Mouse (Mus musculus) embryo, embryonic 11 days (tissue): ENCODE data around the gene Crebzf.

Experiments
- DNase-seq: peaks from one replicate; pipeline ENCODE4 v3.0.0-alpha.2; 2015

The Crebzf gene

DNA sequence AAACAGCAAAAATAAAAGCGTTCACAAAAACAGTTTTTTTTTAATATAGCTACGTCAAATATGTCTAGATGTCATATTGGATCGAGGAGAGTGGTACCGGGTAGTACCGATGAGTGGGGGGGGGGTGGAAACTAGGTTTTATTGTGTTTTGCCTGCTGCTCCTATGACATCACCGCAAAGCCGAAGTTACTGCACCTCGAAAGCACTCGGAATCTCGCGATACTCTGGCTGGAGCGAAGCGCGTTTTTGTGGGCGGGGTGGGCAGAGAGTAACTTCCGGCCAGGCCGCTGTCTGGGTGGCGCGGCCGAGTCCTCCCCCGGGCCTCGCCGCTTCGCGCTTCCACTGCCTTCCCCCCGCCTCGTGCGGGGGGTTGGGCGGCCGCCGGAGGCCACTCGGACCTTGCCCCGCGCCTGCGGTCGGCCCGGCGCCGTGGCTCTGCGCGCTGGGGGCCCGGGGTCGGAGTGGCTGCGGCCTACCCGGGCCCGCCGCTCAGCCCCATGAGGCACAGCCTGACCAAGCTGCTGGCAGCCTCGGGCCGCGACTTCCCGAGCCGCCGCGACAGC lies at the start of gene Crebzf:
Gene Crebzf (plus strand): TSS at position 212 of the 563 bp plus-strand sequence.
- DNase-seq = peak; percentile 100

DNA sequence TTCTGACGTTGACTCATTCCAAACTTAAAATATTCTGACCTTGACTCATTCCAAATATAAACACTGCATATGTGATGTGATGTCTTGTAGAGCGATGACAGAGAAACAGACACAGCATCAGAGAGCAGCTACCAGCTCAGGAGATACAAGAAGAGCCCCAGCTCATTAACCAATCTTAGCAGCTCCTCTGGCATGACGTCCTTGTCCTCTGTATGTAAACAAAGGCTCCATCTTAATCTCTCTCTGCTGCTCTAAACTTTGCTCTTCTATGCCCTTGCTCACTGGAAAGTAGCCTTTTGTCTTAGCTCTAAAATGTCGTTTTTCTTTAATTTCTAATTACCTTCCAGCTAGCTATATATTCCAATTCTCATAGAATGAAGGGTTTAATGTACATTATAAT lies 47.5 kb upstream of the Crebzf start:
- no peak for DNase-seq

DNA sequence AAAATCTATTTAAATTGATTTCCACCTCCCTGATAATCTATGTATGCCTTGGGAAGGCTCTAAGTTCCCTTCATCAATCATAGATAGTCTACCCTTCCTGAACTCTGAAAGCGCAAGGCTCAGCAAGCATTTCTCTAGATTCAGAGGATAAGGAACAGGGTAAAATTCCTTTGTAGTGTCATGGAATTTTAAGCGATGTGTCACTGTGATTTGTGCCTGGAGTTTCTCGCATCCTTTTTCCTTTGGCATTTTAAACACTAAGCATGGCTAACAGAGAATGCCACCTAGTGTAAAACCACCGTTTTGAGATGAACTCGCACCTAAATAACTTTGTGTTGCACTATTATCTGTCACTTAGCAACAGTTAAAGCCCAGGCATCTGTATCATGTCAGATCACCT lies 46.6 kb upstream of the Crebzf start:
- no peak for DNase-seq

DNA sequence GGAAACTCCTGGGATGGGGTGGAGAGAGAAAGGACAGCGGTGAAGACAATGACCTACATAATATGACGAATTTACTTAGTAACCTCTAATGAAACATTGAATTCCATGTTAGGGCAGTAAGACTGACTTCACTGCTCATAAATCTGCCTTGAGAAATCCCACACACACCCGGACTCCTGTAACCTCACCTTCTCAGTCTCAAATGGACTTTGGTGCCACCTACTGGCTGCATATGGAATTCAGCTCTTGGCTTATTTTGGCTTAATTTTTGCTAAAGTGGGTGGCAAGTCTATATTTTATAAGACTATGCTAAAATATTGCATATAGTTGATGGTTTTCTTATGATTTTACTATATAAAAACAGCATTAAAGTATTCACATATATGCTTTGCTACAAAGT lies 32.6 kb upstream of the Crebzf start:
- DNase-seq = peak; percentile 72

DNA sequence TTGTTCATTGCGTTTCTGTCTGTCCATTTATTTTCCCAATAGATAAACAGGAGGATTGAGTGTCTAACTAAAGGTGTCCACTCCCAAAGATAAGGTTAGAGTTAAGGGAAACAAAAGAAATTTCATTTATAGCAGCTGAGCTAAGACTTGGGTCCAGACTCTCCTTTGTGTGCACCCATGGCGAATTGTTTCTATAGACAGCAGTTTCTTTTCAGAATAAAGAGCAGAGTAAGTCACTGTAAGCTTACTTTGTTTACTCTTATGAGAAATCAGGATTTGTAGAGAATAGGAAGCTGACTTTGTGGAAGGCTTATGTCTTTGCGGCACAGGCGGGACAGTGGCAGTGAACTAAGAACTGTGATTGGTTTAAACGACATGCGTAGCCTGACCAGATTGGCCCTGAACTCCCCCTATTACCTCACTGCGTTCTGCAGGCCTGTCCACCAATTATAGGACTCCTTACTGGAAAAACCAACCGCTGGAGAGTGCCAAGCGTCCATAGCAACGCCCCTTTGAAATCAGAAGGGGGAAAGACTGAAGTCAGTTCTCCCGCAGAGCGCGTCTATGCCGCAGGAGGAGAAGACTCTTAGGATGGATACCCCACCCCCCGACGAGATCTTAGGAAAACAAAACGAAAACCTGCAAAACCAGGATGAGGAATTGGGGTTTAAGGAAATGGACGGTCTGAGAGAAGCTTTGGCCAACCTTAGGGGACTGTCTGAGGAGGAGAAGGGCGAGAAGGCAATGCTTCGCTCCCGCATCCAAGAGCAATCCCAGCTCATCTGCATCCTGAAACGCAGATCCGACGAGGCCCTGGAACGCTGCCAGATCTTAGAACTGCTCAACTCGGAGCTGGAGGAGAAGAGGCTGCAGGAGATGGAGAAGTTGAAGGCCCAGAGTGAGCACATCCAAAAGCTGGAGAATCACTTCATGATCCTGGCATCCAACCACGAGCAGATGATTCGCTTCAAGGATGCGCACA lies 16.2 kb upstream of the Crebzf start, which contains the start of gene Ccdc89:
Gene Ccdc89 (plus strand): TSS at position 558 of the 982 bp plus-strand sequence.
- DNase-seq = peak; percentile 88

DNA sequence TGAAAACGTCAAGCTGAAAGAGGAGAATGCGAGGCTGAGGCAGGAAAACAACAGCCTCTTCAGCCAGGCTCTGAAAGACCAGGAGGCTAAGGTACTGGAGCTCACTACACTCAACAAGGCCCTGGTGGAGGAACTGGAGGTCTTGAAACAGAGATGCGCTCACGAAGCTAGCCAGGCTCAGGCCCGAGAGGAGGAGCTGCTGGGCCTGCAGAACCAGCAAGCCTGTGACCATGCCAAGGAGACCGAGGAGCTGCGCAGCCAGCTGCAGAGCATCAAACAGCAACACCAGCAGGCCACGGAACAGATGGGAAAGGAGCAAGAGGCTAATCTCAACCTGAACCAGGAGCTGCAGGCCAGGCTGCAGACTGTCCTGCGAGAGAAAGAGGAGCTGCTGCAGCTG lies 15.5 kb upstream of the Crebzf start:
- DNase-seq = no peak

DNA sequence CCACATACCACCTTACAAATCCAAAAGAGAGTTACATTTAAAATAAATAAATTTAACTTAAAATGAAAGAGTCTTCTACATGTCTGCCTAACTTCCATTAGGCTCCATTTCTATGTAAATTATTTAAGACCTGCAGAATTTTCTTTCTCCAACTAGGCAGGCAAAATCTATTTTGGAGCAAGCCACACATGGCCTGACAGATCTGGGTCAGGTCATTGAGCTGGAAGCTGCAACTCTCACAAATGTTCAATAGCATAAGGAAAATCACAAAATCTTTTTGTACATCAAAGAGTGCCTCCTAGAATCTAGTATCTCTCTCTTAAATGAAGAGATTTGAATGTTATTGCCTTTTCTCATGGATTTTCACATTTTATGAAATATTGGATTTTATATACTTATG lies 10.3 kb upstream of the Crebzf start:
- no peak for DNase-seq

DNA sequence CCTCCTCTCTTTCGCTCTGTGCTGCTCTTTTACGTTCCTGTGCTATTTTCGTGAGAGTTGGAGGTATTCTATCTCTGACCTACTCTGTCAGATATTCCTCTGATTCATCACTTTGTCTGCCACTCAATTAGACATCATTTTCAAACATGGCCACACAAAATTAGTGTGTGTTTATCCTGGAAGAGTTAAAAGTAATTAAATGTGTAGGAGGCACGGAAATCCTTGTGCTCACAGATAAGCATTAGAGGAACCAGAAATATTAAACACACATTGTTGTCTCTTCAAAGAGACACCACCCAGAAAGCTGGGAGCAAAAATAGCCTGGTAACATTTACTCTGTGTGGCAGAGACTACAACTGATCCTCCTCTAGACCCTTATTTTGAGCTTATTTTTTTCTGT lies 2.5 kb upstream of the Crebzf start:
- DNase-seq = no peak

DNA sequence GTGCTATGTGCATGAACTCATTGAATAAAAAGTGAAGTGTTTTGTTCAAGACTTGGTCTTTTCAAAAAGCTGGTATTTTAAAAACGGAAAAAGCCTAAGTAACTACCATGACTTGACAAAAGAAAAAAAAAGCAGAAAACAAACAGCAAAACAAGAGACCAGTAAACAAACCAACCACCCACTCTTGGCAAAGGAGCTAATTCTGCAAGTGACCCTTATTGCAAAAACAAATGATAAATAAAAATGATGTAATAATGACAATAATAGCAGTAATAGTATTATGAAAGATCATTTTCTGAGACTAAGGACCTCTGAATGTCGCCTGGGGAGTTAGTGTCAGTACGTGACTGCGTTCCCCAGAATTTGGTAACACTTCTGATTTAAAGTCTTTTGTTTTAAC lies 459 bp upstream of the Crebzf start:
- no peak for DNase-seq

DNA sequence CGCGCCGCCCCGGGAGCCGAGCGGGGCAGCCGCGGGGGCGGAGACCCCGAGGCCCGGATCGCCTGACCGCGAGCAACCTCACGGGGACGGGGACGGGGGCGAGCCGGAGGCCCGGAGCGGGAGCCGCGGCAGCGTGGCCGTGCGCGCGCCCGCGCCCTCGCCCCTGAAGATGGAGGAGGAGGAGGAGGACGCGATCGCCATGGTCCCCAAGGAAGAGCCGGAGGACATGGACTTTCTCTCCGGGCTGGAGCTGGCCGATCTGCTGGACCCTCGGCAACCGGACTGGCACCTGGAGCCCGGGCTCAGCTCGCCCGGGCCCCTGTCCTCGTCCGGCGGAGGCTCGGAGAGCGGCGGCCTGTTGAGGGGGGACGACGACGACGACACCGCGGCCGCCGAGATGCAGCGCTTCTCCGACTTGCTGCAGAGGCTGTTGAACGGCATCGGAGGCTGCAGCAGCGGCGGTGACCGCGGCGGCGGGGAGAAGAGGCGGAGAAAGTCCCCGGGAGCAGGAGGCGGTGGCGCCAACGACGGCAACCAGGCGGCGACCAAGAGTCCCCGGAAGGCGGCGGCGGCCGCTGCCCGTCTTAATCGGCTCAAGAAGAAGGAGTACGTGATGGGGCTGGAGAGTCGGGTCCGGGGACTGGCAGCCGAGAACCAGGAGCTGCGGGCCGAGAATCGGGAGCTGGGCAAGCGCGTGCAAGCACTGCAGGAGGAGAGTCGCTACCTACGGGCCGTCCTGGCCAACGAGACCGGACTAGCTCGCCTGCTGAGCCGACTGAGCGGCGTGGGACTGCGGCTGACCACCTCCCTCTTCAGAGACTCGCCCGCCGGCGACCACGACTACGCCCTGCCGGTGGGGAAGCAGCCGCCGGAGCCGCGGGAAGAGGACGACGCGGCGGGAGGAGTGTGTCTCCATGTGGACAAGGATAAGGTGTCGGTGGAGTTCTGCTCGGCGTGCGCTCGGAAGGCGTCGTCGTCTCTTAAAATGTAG lies 867 bp downstream of the Crebzf start:
- DNase-seq = peak; percentile 82

DNA sequence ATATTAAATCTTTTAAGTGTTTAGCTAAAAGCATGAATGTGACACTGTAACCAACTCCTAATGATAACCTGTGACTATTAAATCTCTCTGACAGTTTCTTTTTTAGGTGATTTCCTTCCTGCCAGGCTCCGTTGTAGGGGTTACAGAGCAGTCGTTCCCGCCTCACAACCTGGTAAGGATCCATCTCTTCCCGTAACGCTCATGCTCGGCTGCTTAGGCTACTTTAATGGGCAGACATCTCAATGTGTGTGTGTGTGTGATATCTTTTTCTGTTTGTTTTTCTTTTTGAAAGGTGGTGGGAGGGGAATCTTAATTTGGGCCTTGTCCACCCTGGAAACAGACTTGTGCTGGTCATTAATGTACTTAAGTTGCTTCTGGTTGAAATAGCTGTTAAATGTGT lies 1.7 kb downstream of the Crebzf start:
- no peak for DNase-seq

DNA sequence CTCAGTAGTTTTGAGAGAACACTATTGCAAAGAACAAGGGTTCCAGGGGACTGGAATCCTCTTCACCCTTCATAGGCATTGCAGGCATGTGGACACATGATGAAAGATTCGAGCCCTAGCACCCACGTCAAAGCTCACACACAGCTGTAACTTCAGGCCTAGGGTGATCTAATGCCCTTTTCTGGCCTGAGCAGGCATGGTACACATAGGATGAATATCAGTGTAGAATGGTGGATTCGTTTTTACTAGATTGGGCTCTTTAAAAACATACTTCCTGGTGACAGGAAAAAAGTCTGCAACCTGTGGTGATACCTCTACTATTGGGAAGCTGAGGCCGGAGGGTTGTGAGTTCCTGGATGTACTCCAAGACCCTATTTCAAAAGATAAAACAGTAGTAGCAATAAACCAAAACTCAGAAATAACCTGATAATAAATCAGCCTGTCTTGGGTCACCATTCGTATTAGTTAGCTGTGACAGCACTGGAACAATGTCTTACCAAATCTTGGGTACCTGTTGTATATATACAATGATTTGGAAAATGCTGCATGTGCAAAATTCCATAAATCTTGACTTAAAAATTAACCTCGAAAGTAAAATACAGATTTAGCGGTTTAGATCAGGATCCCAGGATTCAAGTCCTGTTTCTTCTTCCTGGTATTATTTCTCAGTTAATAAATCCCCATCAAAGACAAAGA lies 13.8 kb downstream of the Crebzf start:
- DNase-seq = no peak

DNA sequence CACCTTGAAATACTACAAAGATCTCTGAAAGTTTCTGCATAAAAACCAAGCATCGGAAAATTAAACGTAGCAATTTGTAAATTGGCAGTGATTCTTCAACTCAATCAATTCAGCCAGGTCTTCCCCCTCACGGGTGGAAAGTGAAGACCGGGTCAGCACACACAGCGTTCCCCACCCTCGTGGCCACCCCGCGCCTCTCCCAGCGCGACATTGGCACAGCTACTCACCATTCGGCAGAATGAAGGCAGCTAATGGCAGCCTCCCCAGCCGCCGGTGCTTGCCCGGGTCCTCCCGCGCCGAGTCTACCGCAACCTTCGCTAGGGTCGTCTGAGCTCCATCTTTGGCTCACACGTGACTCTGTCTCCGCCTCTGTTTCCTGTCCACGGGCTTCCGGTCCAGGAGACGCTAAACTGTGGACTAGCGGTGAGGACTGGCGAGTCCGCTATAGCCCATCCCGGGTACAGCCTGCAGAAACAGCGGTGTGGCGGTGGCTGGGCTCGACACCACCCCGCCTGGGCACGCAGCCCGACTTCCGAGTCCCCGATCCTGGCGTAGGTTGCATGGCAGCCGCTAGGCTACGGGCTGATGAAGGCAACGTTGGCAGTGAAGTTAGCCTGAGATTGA lies 14.4 kb downstream of the Crebzf start, which contains the start of gene Tmem126a:
Gene Tmem126a (minus strand): TSS at position 385 of the 624 bp plus-strand sequence.
- peak; percentile 92 for DNase-seq

DNA sequence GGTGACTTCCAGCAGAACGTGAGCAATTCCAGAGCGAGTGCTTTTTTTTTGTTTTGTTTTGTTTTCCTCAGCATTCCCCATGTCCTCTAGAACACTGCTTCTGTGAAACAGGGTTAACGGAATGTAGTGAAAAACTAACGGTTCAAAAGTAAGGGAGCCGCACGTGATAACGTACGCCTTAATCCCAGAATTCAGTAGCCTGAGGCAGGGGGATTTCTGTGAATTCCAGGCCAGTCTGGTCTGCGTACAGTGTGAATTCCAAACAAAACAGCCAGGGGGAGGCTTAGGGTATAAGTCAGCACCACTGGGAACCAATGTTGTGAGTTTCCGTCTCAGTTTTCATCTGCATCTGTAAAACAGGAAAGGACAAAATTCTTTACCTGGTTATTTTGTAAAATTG lies 15.0 kb downstream of the Crebzf start:
- DNase-seq = peak; percentile 64

DNA sequence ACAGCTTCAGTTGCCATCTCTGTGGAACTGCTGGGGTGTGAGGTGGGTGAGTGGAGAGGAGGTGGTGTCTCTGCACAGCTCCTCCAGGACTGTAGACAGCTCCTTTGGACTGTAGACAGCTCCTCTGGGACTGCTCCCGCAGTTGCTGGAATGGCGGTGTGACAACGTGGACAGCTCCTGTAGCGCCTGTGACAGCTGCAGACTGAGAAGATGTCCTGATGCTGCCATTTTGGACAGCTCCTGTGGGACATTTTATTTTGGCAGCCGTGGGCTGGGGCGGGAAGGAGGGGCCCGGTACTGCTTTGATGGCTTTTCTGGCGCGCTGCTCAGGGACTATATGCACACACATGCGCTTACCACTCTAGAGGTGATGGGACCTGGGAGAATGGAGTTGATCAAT lies 17.8 kb downstream of the Crebzf start:
- DNase-seq = peak; percentile 25

DNA sequence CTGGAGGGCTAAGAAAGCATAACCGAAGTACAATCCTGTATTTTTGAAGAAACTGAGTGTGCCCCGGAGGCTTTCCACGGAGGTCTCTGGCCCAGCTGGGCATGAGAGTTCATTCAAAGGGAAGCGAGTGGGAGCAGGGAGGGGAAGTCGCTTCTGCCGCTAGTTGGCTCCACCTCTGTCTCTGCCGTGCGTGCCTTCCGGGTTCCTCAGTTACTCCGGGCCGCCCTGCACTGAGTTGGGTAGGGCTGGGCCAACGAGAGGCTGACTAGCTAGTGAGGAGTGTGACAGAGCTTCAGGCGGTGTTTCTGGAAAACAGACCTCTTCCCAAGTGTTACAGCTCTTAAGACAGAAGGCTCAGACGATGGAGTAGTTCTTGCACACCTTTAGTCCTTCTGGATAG lies 18.4 kb downstream of the Crebzf start:
- DNase-seq = peak; percentile 48

DNA sequence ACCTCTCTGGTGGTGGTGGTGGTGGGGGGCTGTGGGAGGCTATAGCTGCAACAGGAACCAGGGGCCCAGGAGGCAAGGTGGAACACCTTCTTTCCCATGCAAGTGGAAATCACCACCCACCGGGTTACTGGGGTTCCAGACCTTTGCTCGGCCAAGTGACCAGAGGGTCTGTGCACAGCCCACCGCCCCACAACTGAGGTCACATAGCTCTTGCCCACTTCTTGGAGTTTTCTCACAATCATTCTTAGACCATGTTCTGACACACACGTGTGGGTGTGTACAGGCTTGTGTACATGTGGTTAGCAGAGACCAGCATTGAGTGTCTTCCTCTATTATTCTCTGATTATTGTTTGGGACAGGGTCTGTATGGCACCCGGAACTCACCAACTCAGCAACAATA lies 18.9 kb downstream of the Crebzf start:
- no peak for DNase-seq

DNA sequence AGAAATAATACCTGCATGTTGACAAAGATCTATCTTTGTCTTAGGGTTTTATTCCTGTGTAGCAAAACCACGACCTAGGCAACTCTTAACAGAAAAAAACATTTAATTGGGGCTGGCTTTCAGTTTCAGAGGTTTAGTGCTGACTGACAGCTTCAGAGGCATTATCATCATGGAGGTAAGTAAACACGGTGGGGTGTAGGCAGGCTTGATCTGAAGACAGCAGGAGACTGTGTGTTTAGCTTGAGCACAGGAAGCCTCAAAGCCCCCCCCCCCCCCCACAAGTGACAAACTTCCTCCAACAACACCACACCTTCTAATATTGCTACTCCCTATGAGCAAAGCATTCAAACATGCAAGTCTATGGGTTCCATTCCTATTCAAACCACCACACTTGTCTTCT lies 31.0 kb downstream of the Crebzf start:
- DNase-seq = no peak

DNA sequence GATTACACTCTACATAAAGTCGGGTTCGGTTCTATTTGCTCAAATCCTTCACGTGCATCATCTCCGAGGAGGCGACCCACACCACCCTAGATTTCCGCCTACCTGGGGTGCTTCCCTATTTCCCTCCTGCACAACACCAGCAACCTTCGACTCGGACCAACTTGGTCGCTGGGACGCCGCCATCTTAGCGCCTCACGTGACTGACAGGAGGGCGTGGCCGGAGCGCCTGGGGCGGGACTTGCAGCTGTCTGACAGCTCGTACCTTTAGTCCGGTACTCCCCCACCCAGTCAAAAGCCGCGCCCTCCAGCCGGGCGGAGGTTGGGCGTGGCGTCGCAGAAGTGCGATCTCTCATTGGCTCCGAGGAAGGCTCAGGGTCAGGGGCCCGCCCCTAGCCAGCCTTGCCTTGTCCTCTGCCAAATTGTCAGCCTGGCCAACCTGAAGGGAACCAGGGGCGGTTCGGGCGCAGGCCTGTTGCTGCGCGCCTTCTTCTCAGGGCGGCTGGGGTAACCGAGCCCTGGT lies 33.3 kb downstream of the Crebzf start, which contains the start of gene Tmem126b:
Gene Tmem126b (minus strand): TSS at position 209 of the 520 bp plus-strand sequence.
- DNase-seq = peak; percentile 99

DNA sequence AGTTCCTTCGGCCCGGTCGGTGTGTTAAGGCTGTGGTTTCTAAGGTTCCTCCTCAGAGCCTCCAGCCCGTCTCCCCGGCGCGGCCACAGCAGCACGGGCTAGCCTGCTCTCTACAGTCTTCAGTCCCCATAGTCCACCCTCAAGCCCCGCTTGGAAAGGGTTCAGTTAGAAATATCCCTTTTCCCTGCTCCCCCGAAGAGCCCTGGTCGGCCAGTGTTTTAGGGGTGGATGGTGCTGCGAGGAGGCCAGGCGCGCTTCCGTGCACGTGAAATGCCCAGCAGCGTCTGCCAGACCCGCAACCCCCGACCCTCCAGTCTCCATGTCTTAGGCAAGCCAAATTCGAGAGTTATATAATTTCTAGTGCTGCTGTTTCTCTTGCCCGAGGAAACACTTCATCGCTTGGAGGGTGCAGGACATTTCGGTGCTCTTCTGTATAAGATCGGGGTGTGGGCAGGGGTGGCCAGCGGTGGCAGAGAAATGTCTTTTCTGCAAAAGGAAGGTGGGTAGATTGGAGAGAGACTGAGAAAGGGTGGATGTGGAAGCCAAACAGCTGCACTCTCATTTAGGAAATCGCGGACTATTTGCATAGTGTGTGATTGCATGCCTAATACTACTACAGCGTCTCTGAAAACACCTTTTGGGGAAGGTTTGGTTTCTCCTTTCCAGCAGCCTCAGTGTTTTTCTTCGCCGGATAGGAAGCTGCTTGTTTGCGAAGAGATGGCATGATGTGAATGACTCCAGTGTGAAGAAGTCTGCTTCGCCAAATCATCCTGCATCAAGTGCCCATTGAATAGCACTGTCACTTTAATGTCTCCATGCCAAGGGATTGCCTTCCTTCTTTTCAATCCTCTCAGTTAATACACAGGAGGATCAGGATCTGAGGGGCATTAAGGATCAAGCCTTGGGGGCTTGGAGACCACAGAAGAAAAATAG lies 34.0 kb downstream of the Crebzf start, which contains the start of gene Dlg2:
Gene Dlg2 (plus strand): TSS at position 360 of the 933 bp plus-strand sequence.
- no peak for DNase-seq
